Mouse (Mus musculus): ENCODE results near the gene Wdr81.

- TF ChIP-seq CTCF (IDR thresholded peaks at IDR 0.05; ENCODE audit: extremely low read depth, insufficient read depth, low read length) (peak; percentile 71), POLR2A (IDR thresholded peaks at IDR 0.05; ENCODE audit: extremely low read depth, insufficient read depth, low read length) (no peak)
Measured at GRCm38 (mm10) chr11:75458169-75458568, 3.7 kb upstream of the Wdr81 start.

Data from cortical plate, adult 2 months (tissue).